Mouse (Mus musculus): Measurements from ENCODE around the gene Fahd1.

Gene Fahd1

DNA sequence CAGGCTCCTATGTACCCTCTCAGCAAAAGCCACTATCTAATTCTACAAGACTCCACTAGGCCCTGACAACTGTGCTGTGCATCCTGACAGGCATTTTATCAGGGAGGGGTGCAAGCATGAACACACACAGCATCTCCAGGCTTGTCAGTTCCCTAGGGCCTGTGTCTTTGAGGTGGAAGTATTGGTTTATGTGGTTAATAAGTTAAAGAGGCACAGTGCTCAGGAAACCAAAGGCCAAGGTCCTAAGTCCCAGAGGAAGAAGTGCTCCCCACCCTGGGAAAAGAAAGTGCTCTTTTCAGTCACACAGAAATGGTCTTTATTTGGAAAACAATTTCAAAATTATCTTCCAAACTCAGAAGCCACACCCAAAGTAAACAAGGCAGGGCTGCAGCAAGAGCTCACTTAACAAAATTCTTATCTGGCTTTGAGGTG is 1.5 kb downstream of the Fahd1 start:
- DNase-seq (ENCODE audit: low spot score in 2 of 2): no peak

DNA sequence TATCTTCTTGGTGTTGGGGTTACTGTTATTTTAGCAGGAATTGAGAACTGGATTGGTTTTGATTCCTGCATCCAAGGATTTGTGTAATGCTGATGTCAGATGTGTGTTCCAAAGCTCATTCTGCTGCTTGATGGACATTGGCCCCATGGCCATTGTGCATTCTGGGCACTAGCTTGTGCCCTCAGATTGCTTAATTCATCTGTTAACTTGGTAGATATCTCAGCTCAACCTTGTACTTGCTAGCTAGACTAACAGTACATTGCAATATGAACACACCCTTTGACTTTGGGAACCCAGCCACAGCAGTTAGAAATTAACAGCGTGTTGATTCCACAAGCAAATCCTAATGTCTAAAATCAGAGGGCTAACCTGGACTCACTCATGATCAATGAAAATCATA is 2.8 kb downstream of the Fahd1 start:
- DNase-seq (ENCODE audit: low spot score in 2 of 2): no peak

DNA sequence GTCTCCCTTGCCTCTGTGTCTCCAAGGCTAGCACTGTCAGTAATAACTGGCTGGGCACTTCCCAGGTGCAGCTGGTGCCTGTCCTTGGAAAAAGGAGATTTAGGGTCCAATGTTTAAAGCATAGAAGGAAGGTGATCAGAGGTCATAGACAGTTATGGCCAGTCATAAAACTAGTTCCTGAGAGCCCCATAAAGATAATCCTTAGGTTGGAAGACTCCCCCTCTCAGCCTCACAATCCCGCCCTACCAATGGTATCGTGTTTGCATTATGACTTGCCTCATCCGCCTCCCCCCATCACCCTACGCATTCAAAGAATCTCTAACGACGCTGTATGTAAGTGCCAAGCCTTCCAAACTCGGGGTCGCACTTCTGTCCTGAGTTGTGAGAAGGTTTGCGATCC is 5.6 kb downstream of the Fahd1 start:
- DNase-seq (ENCODE audit: low spot score in 2 of 2): no peak

DNA sequence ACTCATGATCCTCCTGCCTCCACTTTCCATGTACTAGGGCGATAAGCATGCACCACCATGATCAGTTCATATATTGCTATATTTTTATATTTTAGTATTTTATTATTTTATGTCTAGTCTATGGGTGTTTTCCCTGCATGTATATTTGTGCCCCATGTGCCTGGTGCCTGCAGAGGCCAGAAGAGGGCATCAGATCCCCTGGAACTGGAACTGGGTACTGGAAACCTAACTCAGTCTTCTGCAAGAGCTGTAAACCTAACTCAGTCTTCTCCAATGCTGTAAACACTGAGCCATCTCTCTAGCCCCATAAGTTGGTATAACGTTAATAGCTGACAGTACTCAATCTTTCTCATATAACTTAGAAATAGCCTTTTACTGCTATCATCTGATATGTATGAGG is 7.5 kb downstream of the Fahd1 start:
- no peak for DNase-seq (ENCODE audit: low spot score in 2 of 2)

DNA sequence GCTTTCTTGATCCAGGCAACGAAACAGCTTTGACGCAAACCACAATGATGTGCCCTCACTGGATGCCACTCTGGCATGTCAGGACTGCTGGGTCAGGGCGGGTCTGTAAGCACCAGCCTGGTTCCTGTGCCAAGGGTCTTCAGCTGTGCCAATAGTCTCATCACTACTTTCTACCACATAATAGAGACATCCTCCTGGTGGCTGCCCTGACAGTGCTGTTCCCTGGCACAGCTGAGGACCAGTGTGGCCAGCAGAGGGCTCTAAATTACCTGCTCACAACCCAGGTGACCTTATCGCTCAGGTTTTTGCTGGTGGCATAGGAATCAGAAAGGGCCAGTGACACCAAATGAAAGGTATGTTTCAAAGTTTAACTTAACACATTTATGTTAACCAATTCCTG is 9.0 kb downstream of the Fahd1 start:
- no peak for DNase-seq (ENCODE audit: low spot score in 2 of 2)

DNA sequence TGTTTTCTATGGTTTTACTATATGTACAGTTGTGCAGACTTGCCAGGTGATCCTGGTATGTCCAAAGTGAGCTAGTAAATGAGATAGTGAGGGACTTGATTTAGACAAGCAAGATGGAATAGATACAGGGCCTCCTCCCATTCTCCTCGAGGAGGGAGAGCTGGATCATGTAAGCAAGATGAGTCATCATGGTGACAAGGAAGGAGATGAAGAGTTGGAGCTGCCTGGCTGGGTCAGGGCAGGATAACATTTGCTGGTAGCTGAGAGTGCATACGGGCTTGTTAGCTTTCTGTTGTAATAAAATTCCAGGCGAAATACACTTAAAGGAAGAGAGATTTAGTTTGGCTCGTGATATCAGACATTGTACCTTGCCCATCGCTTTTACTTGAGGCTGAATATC is 9.8 kb downstream of the Fahd1 start:
- no peak for DNase-seq (ENCODE audit: low spot score in 2 of 2)

DNA sequence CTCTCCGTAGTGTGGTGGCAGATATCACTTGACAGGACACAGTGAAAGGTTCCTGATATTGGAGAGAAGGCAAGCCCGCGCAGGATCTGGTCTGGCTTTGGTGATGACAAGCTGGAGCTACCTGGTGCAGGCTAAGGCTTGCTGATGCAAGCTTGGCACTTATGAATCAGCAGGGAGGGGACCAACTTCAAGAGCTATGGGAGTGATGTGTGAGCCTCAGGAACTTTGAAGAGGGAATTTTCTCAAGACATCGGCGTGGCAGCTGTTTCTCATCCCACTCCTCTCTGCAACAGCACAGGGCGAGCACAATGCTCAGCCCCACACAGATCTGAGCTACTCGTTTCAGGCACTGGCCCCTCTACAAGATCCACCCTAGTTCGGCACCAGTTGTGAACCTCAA is 10.3 kb downstream of the Fahd1 start, which contains the start of gene Hagh:
Gene Hagh (plus strand): TSS at position 302 of the 400 bp plus-strand sequence.
- DNase-seq (ENCODE audit: low spot score in 2 of 2): no peak

DNA sequence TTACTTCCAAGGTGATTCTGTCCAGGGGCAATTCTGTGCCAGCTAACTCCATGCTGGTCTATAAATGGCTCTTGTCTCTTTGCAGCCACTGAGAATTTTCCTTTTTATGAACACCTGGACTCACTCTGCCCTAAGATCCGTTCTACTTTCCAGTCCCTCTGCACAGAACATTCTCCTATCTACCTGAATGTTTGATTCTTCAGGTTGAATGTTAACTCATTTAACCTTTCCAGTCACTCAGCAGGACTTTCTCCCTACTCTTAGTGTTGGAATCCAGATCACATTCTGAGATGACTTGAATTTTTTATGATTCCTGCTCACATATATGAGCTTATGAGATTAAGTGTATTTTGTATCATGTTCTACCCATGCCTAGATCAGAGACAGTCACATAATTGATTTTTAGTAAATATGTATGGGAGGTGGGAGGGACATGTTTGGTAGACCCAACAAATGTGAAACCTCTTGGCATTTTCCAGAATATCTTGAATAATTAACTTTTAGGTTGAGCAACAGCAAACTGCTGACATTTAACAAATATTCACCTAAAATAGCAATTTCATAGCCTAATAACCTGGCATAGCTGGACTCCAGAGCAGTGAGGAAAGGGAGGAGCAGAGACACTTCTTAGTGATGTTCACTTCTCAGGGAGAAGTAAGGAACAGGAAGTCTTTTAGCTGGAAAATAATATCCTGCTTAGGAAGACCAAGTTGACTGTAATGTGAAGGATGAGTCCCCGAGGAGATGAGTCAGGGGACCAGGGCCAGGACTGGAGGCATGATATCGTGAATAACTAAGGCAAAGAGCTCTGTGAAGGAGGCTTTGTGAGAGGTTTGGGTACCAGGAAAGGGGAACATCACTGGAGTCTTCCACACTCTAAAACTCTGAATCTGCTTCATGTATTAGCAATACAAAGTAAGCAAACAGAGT is 28.5 kb downstream of the Fahd1 start:
- no peak for DNase-seq (ENCODE audit: low spot score in 2 of 2)

DNA sequence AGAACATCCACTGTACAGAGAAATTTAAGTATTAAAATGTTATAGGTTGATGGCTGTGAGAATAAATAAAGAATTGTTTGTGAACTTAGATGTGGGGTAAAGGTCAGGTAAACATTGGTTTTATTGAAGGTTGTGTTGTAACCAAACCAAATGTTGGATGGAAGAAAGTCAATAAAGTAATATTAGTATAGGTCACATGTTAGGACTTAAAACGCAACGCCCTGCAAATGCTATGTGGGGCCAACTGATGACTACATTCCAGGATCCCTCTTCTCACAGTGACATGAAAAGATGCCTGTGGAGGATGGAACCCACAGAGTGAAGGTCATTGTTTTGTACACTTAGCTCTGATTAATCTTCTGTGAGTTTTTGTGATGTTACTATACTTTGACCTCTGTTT is 30.7 kb downstream of the Fahd1 start:
- no peak for DNase-seq (ENCODE audit: low spot score in 2 of 2)

DNA sequence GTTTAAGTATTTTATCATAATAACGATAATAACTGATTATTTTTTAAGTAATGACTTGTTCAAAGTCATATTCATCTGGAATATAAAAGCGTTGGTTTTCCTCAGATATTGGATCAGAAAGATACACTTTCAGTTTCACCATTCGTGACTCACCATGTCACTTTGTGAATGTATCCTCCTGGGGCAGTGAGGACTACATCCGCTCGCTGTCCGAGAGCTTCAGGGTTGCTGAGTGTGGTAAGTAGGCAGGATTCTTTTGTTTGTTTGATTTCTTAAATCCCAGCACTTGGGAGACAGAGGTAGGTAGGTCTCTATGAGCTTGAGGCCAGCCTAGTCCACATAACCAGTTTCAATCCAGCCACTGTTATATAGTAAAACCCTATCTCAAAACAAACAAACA is 32.0 kb downstream of the Fahd1 start:
- no peak for DNase-seq (ENCODE audit: low spot score in 2 of 2)

DNA sequence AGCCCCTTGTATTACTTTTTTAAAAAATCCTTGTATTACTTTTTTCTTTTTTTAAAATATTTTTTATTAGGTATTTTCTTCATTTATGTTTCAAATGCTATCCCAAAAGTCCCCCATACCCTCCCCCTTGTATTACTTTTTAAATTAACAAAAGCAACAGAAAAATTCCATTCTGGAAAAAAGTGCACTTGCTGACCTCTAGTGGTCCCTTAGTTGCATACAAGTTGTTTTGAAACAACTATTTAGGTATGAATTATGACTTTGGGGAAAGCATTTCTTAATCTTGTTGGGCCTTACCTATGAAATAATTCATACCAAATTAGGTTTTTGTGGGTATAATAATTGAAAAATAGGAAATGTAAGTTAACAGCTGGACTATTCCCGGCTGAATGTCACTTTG is 32.7 kb downstream of the Fahd1 start:
- no peak for DNase-seq (ENCODE audit: low spot score in 2 of 2)

DNA sequence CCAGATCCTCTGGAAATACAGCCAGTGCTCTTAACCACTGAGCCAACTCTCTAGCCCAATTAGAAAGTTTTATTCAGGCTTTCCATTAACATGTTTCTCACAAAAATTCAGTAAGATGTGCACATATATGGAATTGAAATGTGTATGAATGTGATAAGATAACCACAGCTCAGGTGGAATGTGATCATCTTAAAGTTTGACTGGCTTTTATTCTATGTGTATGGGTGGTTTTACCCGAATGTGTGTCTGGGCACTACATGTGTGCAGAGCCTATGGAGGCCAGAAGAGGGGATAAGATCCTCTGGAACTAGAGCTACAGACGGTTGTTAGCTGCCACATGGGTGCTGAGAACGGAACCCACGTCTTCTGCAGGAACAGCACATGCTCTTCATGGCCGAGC is 34.9 kb downstream of the Fahd1 start:
- DNase-seq (ENCODE audit: low spot score in 2 of 2): no peak

DNA sequence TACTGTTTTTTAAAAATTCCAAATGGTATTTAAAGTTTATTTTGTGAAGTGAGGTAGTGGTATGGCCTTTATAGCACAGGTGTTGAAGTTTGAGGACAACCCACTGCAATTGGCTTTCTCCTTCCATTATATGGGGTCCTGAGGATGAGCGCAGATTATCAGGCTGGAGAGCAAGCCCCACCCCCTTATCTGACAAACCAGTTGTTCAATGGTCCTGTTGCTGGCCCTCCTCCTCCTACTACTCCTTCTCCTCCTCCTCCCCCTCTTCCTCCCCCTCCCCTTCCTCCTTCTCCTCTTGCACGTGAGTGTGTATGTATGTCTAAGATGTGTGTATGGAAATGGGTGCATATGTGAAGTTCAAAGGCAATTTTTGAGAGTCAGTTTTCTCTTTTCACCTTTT is 37.9 kb downstream of the Fahd1 start:
- DNase-seq (ENCODE audit: low spot score in 2 of 2): no peak

DNA sequence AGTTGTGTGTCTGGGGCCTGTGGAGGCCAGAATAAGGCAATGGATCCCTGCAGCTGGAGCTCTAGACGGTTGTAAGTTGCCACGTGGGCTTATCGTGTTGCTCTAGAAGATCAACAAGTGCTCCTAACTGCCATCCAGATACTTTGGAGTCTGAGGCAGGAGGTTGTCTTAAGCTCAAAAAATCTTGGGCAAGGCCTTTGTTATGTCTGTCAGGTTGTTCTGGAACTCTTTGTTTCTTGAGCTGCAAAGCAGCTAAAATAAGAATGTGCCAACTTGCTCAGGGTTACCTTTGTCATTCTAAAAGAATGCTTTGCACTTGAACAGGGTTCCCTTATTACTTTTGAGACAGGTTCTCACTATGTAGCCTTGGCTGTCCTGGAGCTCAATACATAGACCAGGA is 39.0 kb downstream of the Fahd1 start:
- no peak for DNase-seq (ENCODE audit: low spot score in 2 of 2)

DNA sequence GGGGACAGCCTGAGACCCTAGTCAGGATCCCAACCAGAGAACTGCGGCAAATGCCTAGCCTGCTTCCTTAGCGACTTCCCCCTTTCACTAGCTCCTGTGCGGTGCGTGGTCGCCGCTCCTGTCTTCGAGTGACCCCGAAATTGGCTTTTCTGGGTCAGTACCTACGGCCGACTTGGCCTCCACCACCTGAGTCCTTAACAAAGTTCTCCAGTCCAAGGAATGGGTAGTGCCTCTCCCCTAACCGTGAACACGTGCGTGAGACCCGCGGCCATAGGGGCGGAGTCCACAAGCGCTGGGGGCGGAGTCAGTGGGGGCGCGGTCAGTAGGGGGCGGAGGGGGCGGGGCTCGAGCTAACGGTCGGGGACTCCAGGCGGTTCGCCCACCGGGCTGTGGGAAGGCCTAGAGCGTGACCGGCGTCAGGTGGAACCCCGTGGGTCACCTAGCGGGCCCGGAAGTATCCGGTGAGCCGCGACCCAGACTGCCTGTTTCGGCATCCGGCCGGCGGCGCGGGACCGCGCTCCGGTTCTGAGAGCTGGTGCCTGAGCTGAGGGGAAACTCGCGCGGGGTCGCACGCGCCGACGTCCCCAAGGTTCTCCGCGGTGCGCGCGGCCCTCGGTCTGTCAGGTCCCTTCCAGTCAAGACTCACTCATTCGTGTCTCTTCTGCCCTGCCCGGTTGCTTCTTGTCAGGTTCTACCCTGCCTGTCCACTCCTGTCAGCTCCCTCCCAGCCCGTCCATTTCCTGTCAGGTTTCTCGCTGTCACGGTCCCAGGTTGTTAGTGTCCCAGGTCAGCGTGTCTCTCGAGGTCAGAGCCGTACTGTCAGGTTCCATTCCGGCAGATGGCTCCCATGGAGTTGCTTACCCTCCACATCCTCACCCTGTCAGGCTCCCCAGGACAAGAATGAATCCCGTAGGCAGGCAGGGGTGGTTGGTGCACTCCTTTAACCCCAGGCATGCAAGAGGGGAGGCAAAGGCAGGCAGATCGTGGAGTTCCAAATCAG is 45.9 kb downstream of the Fahd1 start, which contains the start of gene Meiob:
Gene Meiob (plus strand): TSS at position 338 of the 1,000 bp plus-strand sequence.
- DNase-seq (ENCODE audit: low spot score in 2 of 2): peak; percentile 37 to 45

DNA sequence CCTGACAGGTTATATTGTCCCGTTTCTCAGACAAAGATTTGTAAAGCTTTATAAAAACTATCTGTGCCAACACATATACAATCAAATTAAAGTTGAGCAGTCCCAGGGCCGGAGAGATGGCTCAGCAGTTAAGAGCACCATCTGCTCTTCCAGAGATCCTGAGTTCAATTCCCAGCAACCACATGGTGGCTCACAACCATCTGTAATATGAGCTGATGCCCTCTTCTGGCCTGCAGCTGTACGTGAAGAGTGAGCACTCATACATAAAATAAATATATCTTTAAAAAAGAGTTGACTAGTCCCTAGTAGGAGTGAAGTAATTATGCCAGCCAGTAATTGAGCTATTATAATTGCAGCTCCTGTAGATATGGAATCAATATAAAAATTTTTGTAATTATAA is 49.6 kb downstream of the Fahd1 start:
- no peak for DNase-seq (ENCODE audit: low spot score in 2 of 2)

DNA sequence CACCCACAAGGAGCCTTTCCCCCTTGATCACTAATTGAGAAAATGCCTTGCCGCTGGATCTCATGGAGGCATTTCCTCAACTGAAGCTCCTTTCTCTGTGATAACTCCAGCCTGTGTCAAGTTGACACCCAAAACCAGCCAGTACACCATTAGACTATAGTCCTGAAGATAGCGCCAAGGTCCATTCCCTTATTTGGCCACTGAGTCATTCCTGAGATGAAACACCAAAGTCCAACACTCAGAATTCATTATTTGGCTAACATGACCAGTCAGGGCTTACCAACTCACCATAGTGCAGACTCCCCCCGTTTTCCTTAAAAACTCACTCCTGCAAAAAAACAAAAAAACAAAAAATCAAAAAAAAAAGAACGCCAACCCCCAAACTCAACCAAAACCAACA is 50.7 kb downstream of the Fahd1 start:
- DNase-seq (ENCODE audit: low spot score in 2 of 2): no peak

Data from right cerebral cortex, postnatal 10 days (tissue).